Mouse (Mus musculus) forebrain, embryonic 16.5 days (tissue): Measurements from ENCODE around the gene Alcam. TPM values are rescaled to one million over a fixed set of nuclear protein-coding genes. Genes with fewer than 3 reads are reported as not detected.

Experiments used
- ATAC-seq: fragments of 200-750 bp; cut with Nextera tagmentation; 2 replicates; pipeline ENCODE4 v1.8.0; 2017; ENCODE audit warnings: mild to moderate bottlenecking, moderate library complexity
- H3K27ac ChIP-seq: fragments of 300-500 bp; sonication (generic); 2 replicates; pipeline ENCODE4 v1.5.1; 2014; ENCODE audit warnings: low read length, control low read depth
- H3K27me3 ChIP-seq: fragments of 300-500 bp; sonication (generic); replicated peaks from 2 replicates; pipeline ENCODE4 v1.6.1; 2014; ENCODE audit warnings: low read length; ENCODE audit not compliant: control insufficient read depth, insufficient read depth
- H3K36me3 ChIP-seq: fragments of 300-500 bp; sonication (generic); 2 replicates; pipeline ENCODE4 v1.6.1; 2014; ENCODE audit not compliant: control insufficient read depth, insufficient read depth
- H3K4me1 ChIP-seq: fragments of 300-500 bp; sonication (generic); replicated peaks from 2 replicates; pipeline ENCODE4 v1.6.1; 2014; ENCODE audit warnings: low read length; ENCODE audit not compliant: control insufficient read depth, insufficient read depth
- H3K4me2 ChIP-seq: fragments of 300-500 bp; sonication (generic); 2 replicates; pipeline ENCODE4 v1.6.1; 2014; ENCODE audit warnings: mild to moderate bottlenecking, low read length, control low read depth
- H3K4me3 ChIP-seq: fragments of 300-500 bp; sonication (generic); replicated peaks from 2 replicates; pipeline ENCODE4 v1.5.1; 2014; ENCODE audit warnings: mild to moderate bottlenecking, low read length, control low read depth
- H3K9ac ChIP-seq: fragments of 300-500 bp; sonication (generic); replicated peaks from 2 replicates; pipeline ENCODE4 v1.6.1; 2014; ENCODE audit warnings: low read depth, low read length, control low read depth
- H3K9me3 ChIP-seq: fragments of 300-500 bp; sonication (generic); 2 replicates; pipeline ENCODE4 v1.6.1; 2016; ENCODE audit warnings: low read length; ENCODE audit not compliant: control insufficient read depth
- WGBS: fragments of 180-500 bp; shearing (Covaris S2); extraction: QIAGEN DNeasy Blood & Tissue Kit; methylation state at CpG from one replicate; pipeline ENCODE4 v1.1.7; 2014; 5-methylcytosine and 5-hydroxymethylcytosine counted together
- polyA plus RNA-seq: library from polyadenylated mRNA; unstranded; fragments of >200 nt; fragmentation: Nextera tagmentation; extraction: Ambion mirVana; gene quantifications from 2 replicates; pipeline ENCODE4 v1.2.1, GENCODE M21; 2015

Alcam gene
- polyA plus RNA-seq, 1 experiment from 2014 or later, result 32.4 TPM

- Histone ChIP-seq H3K9me3 (no peaks in the 10 kb centered on the region), H3K27me3 (no peaks in the 10 kb centered on the region), H3K4me1 (peaks cover 26% of the 10 kb centered on the region), H3K36me3 (no peaks in the 10 kb centered on the region), H3K27ac (peak overlapping the region; percentile 65), H3K4me2 (peak overlapping the region; percentile 60), H3K9ac (peak overlapping the region; percentile 65), H3K4me3 (peak overlapping the region; percentile 61)
- no peak for ATAC-seq
- WGBS, result under 1% methylated on average over 3 of the region's 3 CpGs
Observed at GRCm38 (mm10) chr16:52449889-52450244, 4.0 kb downstream of the Alcam start.

- Histone ChIP-seq H3K9me3 (no peaks in the 10 kb centered on the region), H3K27ac (no peak overlapping the region), H3K4me1 (peaks cover 11% of the 10 kb centered on the region), H3K4me2 (no peak overlapping the region), H3K36me3 (no peaks in the 10 kb centered on the region), H3K27me3 (no peaks in the 10 kb centered on the region), H3K9ac (no peak overlapping the region), H3K4me3 (no peak overlapping the region)
- no peak for ATAC-seq
- WGBS, result 93% methylated on average over 3 of the region's 3 CpGs
Observed at GRCm38 (mm10) chr16:52445984-52446383, 7.9 kb downstream of the Alcam start.

- H3K4me2 ChIP-seq, result no peak overlapping the region
- H3K27me3 ChIP-seq, result no peaks in the 10 kb centered on the region
- 60% methylated on average over 9 of the region's 9 CpGs for WGBS
- H3K36me3 ChIP-seq, result no peaks in the 10 kb centered on the region
- no peaks in the 10 kb centered on the region for H3K9me3 ChIP-seq
- H3K9ac ChIP-seq, result no peak overlapping the region
- H3K27ac ChIP-seq, result no peak overlapping the region
- no peaks in the 10 kb centered on the region for H3K4me1 ChIP-seq
- ATAC-seq, result no peak
- no peak overlapping the region for H3K4me3 ChIP-seq
Observed at GRCm38 (mm10) chr16:52443635-52444505, 10.0 kb downstream of the Alcam start.

- Histone ChIP-seq H3K27ac (no peak overlapping the region), H3K4me2 (no peak overlapping the region), H3K4me3 (no peak overlapping the region), H3K9ac (no peak overlapping the region), H3K27me3 (no peaks in the 10 kb centered on the region), H3K36me3 (no peaks in the 10 kb centered on the region), H3K4me1 (no peaks in the 10 kb centered on the region), H3K9me3 (no peaks in the 10 kb centered on the region)
- whole genome bisulfite sequencing, result 78% methylated on average over 1 of the region's 1 CpGs
- no peak for ATAC-seq
Observed at GRCm38 (mm10) chr16:52443055-52443454, 10.8 kb downstream of the Alcam start.

- Histone ChIP-seq H3K27ac (no peak overlapping the region), H3K4me2 (no peak overlapping the region), H3K9me3 (no peaks in the 10 kb centered on the region), H3K27me3 (no peaks in the 10 kb centered on the region), H3K9ac (no peak overlapping the region), H3K4me3 (no peak overlapping the region), H3K36me3 (no peaks in the 10 kb centered on the region), H3K4me1 (no peaks in the 10 kb centered on the region)
- ATAC-seq, result no peak
Observed at GRCm38 (mm10) chr16:52439600-52439999, 14.3 kb downstream of the Alcam start.

- ATAC-seq, result no peak
- Histone ChIP-seq H3K36me3 (no peaks in the 10 kb centered on the region), H3K27ac (no peak overlapping the region), H3K9me3 (no peaks in the 10 kb centered on the region), H3K4me2 (no peak overlapping the region), H3K27me3 (no peaks in the 10 kb centered on the region), H3K9ac (no peak overlapping the region), H3K4me1 (no peaks in the 10 kb centered on the region), H3K4me3 (no peak overlapping the region)
- WGBS, result 89% methylated on average over 6 of the region's 6 CpGs
Observed at GRCm38 (mm10) chr16:52439007-52439406, 14.9 kb downstream of the Alcam start.

GRCm38 (mm10) chr16:52438216-52438904 lies 15.5 kb downstream of the Alcam start:
- H3K27ac ChIP-seq, result no peak overlapping the region
- ATAC-seq, result no peak
- H3K4me3 ChIP-seq, result no peak overlapping the region
- no peak overlapping the region for H3K4me2 ChIP-seq
- H3K9me3 ChIP-seq, result no peaks in the 10 kb centered on the region
- 81% methylated on average over 6 of the region's 6 CpGs for WGBS
- no peaks in the 10 kb centered on the region for H3K36me3 ChIP-seq
- no peak overlapping the region for H3K9ac ChIP-seq
- no peaks in the 10 kb centered on the region for H3K4me1 ChIP-seq
- no peaks in the 10 kb centered on the region for H3K27me3 ChIP-seq

GRCm38 (mm10) chr16:52433189-52433588 lies 20.7 kb downstream of the Alcam start:
- H3K9me3 ChIP-seq, result no peaks in the 10 kb centered on the region
- WGBS, result 84% methylated on average over 11 of the region's 11 CpGs
- 0 out of 2 replicates have a peak, but pooled peaks cover 2% of the 10 kb centered on the region for H3K4me1 ChIP-seq
- H3K4me3 ChIP-seq, result no peak overlapping the region
- ATAC-seq, result no peak
- no peaks in the 10 kb centered on the region for H3K27me3 ChIP-seq
- no peak overlapping the region for H3K4me2 ChIP-seq
- H3K27ac ChIP-seq, result no peak overlapping the region
- no peaks in the 10 kb centered on the region for H3K36me3 ChIP-seq
- H3K9ac ChIP-seq, result no peak overlapping the region

GRCm38 (mm10) chr16:52432072-52432471 lies 21.8 kb downstream of the Alcam start:
- Histone ChIP-seq H3K9me3 (no peaks in the 10 kb centered on the region), H3K4me3 (no peak overlapping the region), H3K4me2 (no peak overlapping the region), H3K9ac (no peak overlapping the region), H3K27me3 (no peaks in the 10 kb centered on the region), H3K4me1 (0 out of 2 replicates have a peak, but pooled peaks cover 2% of the 10 kb centered on the region), H3K27ac (no peak overlapping the region), H3K36me3 (no peaks in the 10 kb centered on the region)
- 80% methylated on average over 1 of the region's 1 CpGs for WGBS
- no peak for ATAC-seq
